Mouse (Mus musculus): Measurements from ENCODE around the gene Pilra. TPM values are rescaled to one million over a fixed set of nuclear protein-coding genes. Genes with fewer than 3 reads are reported as not detected.
"Not testable (repeated sequence)": the region's sequence is repeated elsewhere in the genome, so short reads cannot be mapped to it uniquely, and the experiment has no call there.

The Pilra gene
- polyA plus RNA-seq, 1 experiment from 2014 or later, result 2.8 TPM

DNA sequence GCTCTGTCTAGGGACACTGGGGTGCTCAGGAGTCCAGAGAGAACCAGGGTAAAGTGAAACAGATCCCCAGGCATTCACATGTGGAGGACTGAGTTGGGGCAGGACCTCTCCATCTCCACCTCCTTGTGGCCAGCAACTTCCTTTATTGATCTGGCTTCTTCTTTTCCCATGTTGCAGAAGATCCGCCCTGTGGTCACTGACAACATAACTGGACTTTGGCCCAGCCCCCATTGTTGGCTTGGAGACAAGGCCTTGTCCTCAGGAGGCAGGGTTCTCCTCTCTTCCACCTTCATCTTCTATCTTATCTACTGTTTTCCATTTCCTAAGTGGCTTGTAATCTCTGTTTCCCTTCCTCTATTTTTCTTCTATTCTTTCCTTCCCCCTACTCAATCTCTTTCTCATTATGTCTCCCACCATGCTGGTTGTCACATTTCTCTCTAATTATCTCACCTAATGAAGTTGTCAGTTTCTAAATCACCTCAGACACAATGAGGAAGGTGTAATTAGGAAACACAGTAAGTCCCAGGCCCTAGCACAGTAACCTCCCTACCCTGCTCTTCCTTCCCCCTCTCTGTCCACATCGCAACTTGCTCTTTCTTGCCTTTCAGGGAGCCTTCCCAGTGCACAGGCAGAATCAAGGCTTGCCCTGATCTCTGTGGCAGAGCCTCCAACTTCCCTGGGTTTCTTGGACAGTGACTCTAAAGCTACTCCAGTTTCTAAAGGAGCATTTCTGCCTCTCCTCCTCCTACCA, 22.1 kb upstream of the Pilra start, which contains the start of gene Pilrb1:
Gene Pilrb1, minus strand, starts transcription at position 147 of the 751 bp plus-strand sequence.
- WGBS, result 81% methylated on average over 1 of the region's 2 CpGs
- ATAC-seq; H3K4me3 ChIP-seq (ENCODE audit: low read length); H3K27ac ChIP-seq (ENCODE audit: low read length); H3K4me2 ChIP-seq (ENCODE audit: low read depth, low read length); H3K27me3 ChIP-seq (replicated peaks; ENCODE audit: control insufficient read depth, insufficient read depth, low read length); H3K36me3 ChIP-seq (ENCODE audit: control insufficient read depth, insufficient read depth, low read length); H3K9ac ChIP-seq (ENCODE audit: low read depth, low read length); H3K4me1 ChIP-seq (ENCODE audit: control insufficient read depth, insufficient read depth, low read length); H3K9me3 ChIP-seq (ENCODE audit: control insufficient read depth, low read length): not testable (repeated sequence)

DNA sequence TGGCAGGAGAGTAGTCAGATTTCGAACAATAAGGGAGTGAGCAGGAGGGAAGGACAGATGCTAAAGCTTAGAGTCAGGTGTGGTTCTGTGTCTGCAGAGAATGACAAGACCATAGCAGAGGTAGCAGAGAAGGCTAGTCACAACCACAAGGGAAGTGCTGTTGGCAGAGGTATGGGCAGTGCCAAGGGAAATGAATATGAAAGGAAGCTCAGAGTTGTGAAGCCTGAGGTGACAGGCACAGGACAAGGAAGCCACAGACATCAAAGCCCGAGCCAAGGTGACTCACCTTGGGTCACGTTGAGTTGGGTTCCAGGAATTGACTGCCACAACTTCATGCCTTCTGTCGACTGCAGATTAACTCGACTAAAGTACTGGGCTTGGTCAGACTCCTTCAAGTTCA, 20.8 kb upstream of the Pilra start:
- H3K4me3 ChIP-seq (ENCODE audit: low read length); H3K4me2 ChIP-seq (ENCODE audit: low read depth, low read length); H3K27me3 ChIP-seq (replicated peaks; ENCODE audit: control insufficient read depth, insufficient read depth, low read length); H3K27ac ChIP-seq (ENCODE audit: low read length); H3K36me3 ChIP-seq (ENCODE audit: control insufficient read depth, insufficient read depth, low read length); H3K4me1 ChIP-seq (ENCODE audit: control insufficient read depth, insufficient read depth, low read length); H3K9me3 ChIP-seq (ENCODE audit: control insufficient read depth, low read length); ATAC-seq; H3K9ac ChIP-seq (ENCODE audit: low read depth, low read length): not testable (repeated sequence)
- WGBS, result 72% methylated on average over 4 of the region's 5 CpGs

DNA sequence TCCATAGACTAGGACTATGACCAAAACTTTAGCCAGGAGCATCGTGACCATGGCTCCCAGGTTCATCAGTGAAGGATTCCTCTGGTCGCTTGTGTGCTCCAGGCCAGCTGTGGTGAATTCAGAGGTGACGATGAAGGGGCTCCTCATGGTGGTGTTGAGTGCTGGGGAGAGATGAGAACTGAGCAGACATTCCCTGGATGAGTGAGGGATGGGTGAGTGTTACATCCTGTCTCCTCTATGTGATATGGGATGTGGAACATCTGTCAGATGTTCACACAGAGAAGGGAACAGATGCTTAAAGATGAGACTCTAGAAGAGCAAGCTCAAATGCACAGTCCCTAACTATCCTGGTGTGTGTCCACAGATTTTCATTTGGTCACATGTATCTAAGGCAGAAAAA, 18.8 kb upstream of the Pilra start:
- not testable (repeated sequence) for H3K9ac ChIP-seq (ENCODE audit: low read depth, low read length); H3K4me2 ChIP-seq (ENCODE audit: low read depth, low read length); H3K27me3 ChIP-seq (replicated peaks; ENCODE audit: control insufficient read depth, insufficient read depth, low read length); H3K36me3 ChIP-seq (ENCODE audit: control insufficient read depth, insufficient read depth, low read length); H3K27ac ChIP-seq (ENCODE audit: low read length); H3K9me3 ChIP-seq (ENCODE audit: control insufficient read depth, low read length); H3K4me3 ChIP-seq (ENCODE audit: low read length); H3K4me1 ChIP-seq (ENCODE audit: control insufficient read depth, insufficient read depth, low read length); ATAC-seq
- 82% methylated on average over 3 of the region's 3 CpGs for WGBS

- not testable (repeated sequence) for ATAC-seq
Measured at GRCm38 (mm10) chr5:137850313-137850712, 14.2 kb upstream of the Pilra start.

GRCm38 (mm10) chr5:137837110-137837509, 1.0 kb upstream of the Pilra start:
- H3K36me3 ChIP-seq (ENCODE audit: control insufficient read depth, insufficient read depth, low read length); H3K27ac ChIP-seq (ENCODE audit: low read length); H3K9ac ChIP-seq (ENCODE audit: low read depth, low read length); H3K4me3 ChIP-seq (ENCODE audit: low read length); H3K4me2 ChIP-seq (ENCODE audit: low read depth, low read length); H3K27me3 ChIP-seq (replicated peaks; ENCODE audit: control insufficient read depth, insufficient read depth, low read length); H3K9me3 ChIP-seq (ENCODE audit: control insufficient read depth, low read length); H3K4me1 ChIP-seq (ENCODE audit: control insufficient read depth, insufficient read depth, low read length); ATAC-seq: not testable (repeated sequence)

More at GRCm38 (mm10) chr5:137850313-137850712, 14.2 kb upstream of the Pilra start:
- not testable (repeated sequence) for H3K9ac ChIP-seq (ENCODE audit: low read depth, low read length); H3K4me2 ChIP-seq (ENCODE audit: low read depth, low read length); H3K36me3 ChIP-seq (ENCODE audit: control insufficient read depth, insufficient read depth, low read length); H3K27me3 ChIP-seq (replicated peaks; ENCODE audit: control insufficient read depth, insufficient read depth, low read length); H3K27ac ChIP-seq (ENCODE audit: low read length); H3K4me1 ChIP-seq (ENCODE audit: control insufficient read depth, insufficient read depth, low read length); H3K4me3 ChIP-seq (ENCODE audit: low read length); H3K9me3 ChIP-seq (ENCODE audit: control insufficient read depth, low read length)
- WGBS, result 89% methylated on average over 1 of the region's 1 CpGs

GRCm38 (mm10) chr5:137836611-137837010, 530 bp upstream of the Pilra start:
- Histone ChIP-seq H3K4me2 (ENCODE audit: low read depth, low read length) (no peak overlapping the region), H3K27ac (ENCODE audit: low read length) (no peak overlapping the region), H3K9ac (ENCODE audit: low read depth, low read length) (no peak overlapping the region), H3K36me3 (ENCODE audit: control insufficient read depth, insufficient read depth, low read length) (no peaks in the 10 kb centered on the region), H3K4me1 (ENCODE audit: control insufficient read depth, insufficient read depth, low read length) (no peaks in the 10 kb centered on the region), H3K27me3 (replicated peaks; ENCODE audit: control insufficient read depth, insufficient read depth, low read length) (no peaks in the 10 kb centered on the region), H3K4me3 (ENCODE audit: low read length) (no peak overlapping the region), H3K9me3 (ENCODE audit: control insufficient read depth, low read length) (no peaks in the 10 kb centered on the region)
- no peak for ATAC-seq

GRCm38 (mm10) chr5:137833500-137833899, 2.6 kb downstream of the Pilra start:
- Histone ChIP-seq H3K4me1 (ENCODE audit: control insufficient read depth, insufficient read depth, low read length) (no peaks in the 10 kb centered on the region), H3K4me2 (ENCODE audit: low read depth, low read length) (no peak overlapping the region), H3K9me3 (ENCODE audit: control insufficient read depth, low read length) (no peaks in the 10 kb centered on the region), H3K4me3 (ENCODE audit: low read length) (no peak overlapping the region), H3K9ac (ENCODE audit: low read depth, low read length) (no peak overlapping the region), H3K27ac (ENCODE audit: low read length) (no peak overlapping the region), H3K36me3 (ENCODE audit: control insufficient read depth, insufficient read depth, low read length) (no peaks in the 10 kb centered on the region), H3K27me3 (replicated peaks; ENCODE audit: control insufficient read depth, insufficient read depth, low read length) (no peaks in the 10 kb centered on the region)
- no peak for ATAC-seq
- WGBS, result 49% methylated on average over 4 of the region's 4 CpGs

DNA sequence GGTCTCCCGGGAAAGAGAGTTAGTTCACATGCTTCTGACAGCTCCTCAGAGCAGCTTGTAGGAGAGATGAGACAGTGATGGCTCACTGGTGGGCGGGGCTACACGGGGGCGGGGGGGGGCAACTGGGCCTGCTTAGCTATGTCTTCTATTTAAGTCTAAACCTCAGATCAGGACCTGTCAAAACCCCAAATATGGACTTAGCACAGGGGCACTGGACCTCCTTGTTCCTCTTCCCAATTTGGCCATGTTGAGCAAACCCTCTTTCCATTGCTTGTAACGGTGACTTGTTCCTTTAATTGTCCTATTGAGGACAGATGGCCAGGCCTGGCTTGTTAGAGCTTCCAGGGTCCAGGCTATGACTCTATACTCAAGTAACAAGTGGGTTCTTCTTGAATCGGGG, 4.6 kb downstream of the Pilra start:
- Histone ChIP-seq H3K4me2 (ENCODE audit: low read depth, low read length) (no peak overlapping the region), H3K4me3 (ENCODE audit: low read length) (no peak overlapping the region), H3K36me3 (ENCODE audit: control insufficient read depth, insufficient read depth, low read length) (no peaks in the 10 kb centered on the region), H3K27me3 (replicated peaks; ENCODE audit: control insufficient read depth, insufficient read depth, low read length) (no peaks in the 10 kb centered on the region), H3K27ac (ENCODE audit: low read length) (no peak overlapping the region), H3K9me3 (ENCODE audit: control insufficient read depth, low read length) (no peaks in the 10 kb centered on the region), H3K9ac (ENCODE audit: low read depth, low read length) (no peak overlapping the region), H3K4me1 (ENCODE audit: control insufficient read depth, insufficient read depth, low read length) (no peaks in the 10 kb centered on the region)
- no peak for ATAC-seq
- WGBS, result 71% methylated on average over 6 of the region's 6 CpGs

DNA sequence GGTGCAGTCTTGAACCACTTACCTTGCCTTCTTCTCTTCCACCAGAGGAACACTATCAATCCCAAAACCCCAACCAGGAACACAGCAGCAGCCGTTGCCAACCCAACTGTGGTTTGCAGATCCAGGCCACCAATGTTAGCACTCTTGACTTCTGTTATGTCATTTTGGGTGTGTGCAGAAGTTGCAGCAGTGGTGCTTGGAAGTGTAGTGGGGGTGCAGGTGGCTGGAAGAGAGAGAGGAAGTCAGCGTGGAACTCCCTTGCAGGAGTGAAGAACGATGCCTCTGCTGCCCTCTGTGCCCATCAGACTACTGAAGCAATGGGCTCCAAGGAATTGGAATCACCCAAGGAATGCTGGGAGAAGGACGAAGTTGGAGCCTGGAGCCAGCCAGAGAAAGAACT, 5.0 kb downstream of the Pilra start:
- H3K9me3 ChIP-seq (ENCODE audit: control insufficient read depth, low read length), result no peaks in the 10 kb centered on the region
- no peaks in the 10 kb centered on the region for H3K4me1 ChIP-seq (ENCODE audit: control insufficient read depth, insufficient read depth, low read length)
- ATAC-seq, result no peak
- 89% methylated on average over 4 of the region's 4 CpGs for WGBS
- H3K27me3 ChIP-seq (replicated peaks; ENCODE audit: control insufficient read depth, insufficient read depth, low read length), result no peaks in the 10 kb centered on the region
- no peak overlapping the region for H3K27ac ChIP-seq (ENCODE audit: low read length)
- no peaks in the 10 kb centered on the region for H3K36me3 ChIP-seq (ENCODE audit: control insufficient read depth, insufficient read depth, low read length)
- no peak overlapping the region for H3K9ac ChIP-seq (ENCODE audit: low read depth, low read length)
- no peak overlapping the region for H3K4me3 ChIP-seq (ENCODE audit: low read length)
- H3K4me2 ChIP-seq (ENCODE audit: low read depth, low read length), result no peak overlapping the region

DNA sequence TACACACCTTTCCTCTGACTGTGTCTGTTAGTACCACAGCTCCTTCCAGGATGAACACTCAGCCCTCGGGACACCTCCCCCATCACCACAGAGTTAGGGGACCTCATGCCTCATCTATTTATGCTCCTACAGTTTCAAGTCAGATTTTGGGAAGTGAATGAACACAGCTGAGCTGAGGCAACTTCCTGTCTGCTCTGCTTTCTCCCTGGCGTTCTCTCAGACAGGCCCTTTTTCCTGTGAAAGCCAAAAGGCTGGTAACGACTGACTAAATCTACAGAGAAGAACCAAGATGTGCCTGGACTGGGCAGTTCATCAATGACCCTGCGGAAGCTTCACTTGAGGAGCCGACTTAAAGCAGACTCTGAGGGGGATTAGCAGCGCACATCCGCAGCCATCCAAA, 5.8 kb downstream of the Pilra start:
- ATAC-seq, result no peak
- Histone ChIP-seq H3K36me3 (ENCODE audit: control insufficient read depth, insufficient read depth, low read length) (no peaks in the 10 kb centered on the region), H3K9me3 (ENCODE audit: control insufficient read depth, low read length) (no peaks in the 10 kb centered on the region), H3K27me3 (replicated peaks; ENCODE audit: control insufficient read depth, insufficient read depth, low read length) (no peaks in the 10 kb centered on the region), H3K9ac (ENCODE audit: low read depth, low read length) (no peak overlapping the region), H3K4me1 (ENCODE audit: control insufficient read depth, insufficient read depth, low read length) (no peaks in the 10 kb centered on the region), H3K4me3 (ENCODE audit: low read length) (no peak overlapping the region), H3K4me2 (ENCODE audit: low read depth, low read length) (no peak overlapping the region), H3K27ac (ENCODE audit: low read length) (no peak overlapping the region)
- 72% methylated on average over 7 of the region's 7 CpGs for WGBS
